Mouse (Mus musculus) heart, postnatal 0 days (tissue): ENCODE results near the gene Cwc15. TPM values are rescaled to one million over a fixed set of nuclear protein-coding genes. Genes with fewer than 3 reads are reported as not detected.
A peak's percentile ranks its signal among the peaks of the same experiment; 100 is the strongest.

Experiments
- ATAC-seq: fragments of 200-750 bp; cut with Nextera tagmentation; 2 replicates; pipeline ENCODE4 v1.8.0; 2017; ENCODE audit warnings: low read depth, moderate number of reproducible peaks, moderate library complexity; ENCODE audit not compliant: insufficient read depth
- DNase-seq: peaks from one replicate; pipeline ENCODE4 v3.0.0-alpha.2; 2016; ENCODE audit warnings: low spot score
- H3K27ac ChIP-seq: fragments of 300-500 bp; sonication (generic); 2 replicates; pipeline ENCODE4 v1.5.1; 2014; ENCODE audit warnings: low read depth, mild to moderate bottlenecking
- H3K27me3 ChIP-seq: fragments of 300-500 bp; sonication (generic); 2 replicates; pipeline ENCODE4 v1.6.1; 2014; ENCODE audit warnings: low read length, mixed read lengths; ENCODE audit not compliant: control insufficient read depth, insufficient read depth
- H3K36me3 ChIP-seq: fragments of 300-500 bp; sonication (generic); replicated peaks from 2 replicates; pipeline ENCODE4 v1.6.1; 2014; ENCODE audit warnings: low read length, mixed read lengths; ENCODE audit not compliant: control insufficient read depth, insufficient read depth
- H3K4me1 ChIP-seq: fragments of 300-500 bp; sonication (generic); 2 replicates; pipeline ENCODE4 v1.6.1; 2014; ENCODE audit warnings: antibody characterized with exemption; ENCODE audit not compliant: control insufficient read depth, insufficient read depth
- H3K4me2 ChIP-seq: fragments of 300-500 bp; sonication (generic); 2 replicates; pipeline ENCODE4 v1.6.1; 2014; ENCODE audit warnings: low read depth, mild to moderate bottlenecking, low read length, moderate library complexity
- H3K4me3 ChIP-seq: fragments of 300-500 bp; sonication (generic); 2 replicates; pipeline ENCODE4 v1.5.1; 2014; ENCODE audit warnings: low read depth, low read length
- H3K9ac ChIP-seq: fragments of 300-500 bp; sonication (generic); replicated peaks from 2 replicates; pipeline ENCODE4 v1.6.1; 2014; ENCODE audit warnings: low read depth, low read length, mixed read lengths
- H3K9me3 ChIP-seq: fragments of 300-500 bp; sonication (generic); replicated peaks from 2 replicates; pipeline ENCODE4 v1.6.1; 2016; ENCODE audit warnings: low read length; ENCODE audit not compliant: control insufficient read depth
- CTCF ChIP-seq: IDR thresholded peaks from 2 replicates; pipeline ENCODE4 v1.5.1; 2016; ENCODE audit warnings: antibody characterized with exemption, control low read depth, low read depth
- EP300 ChIP-seq: IDR thresholded peaks from 2 replicates; pipeline ENCODE4 v1.6.1; 2016; ENCODE audit warnings: antibody characterized with exemption, low read depth
- WGBS: fragments of 180-500 bp; shearing (Covaris S2); extraction: QIAGEN DNeasy Blood & Tissue Kit; methylation state at CpG from one replicate; pipeline ENCODE4 v1.1.7; 2014; 5-methylcytosine and 5-hydroxymethylcytosine counted together
- polyA plus RNA-seq: library from polyadenylated mRNA; unstranded; fragments of >200 nt; fragmentation: Nextera tagmentation; extraction: Ambion mirVana; gene quantifications from 2 replicates; pipeline ENCODE4 v1.2.1, GENCODE M21; 2015
- total RNA-seq: library from RNA; depleted of rRNA; stranded (reverse); fragments of >200 nt; gene quantifications from 2 replicates; pipeline ENCODE4 v1.2.3, GENCODE M21; 2014; ENCODE audit warnings: low replicate concordance

Cwc15 gene
- total and polyA plus RNA-seq, 2 experiments from 2014 or later: 26.3 to 127 TPM

GRCm38 (mm10) chr9:14498896-14499705 is 1.3 kb upstream of the Cwc15 start:
- no peak for TF ChIP-seq EP300
- no peak for TF ChIP-seq CTCF
- no peaks in the 10 kb centered on the region for H3K27me3 ChIP-seq
- WGBS: 70% methylated on average over 4 of the region's 4 CpGs
- H3K36me3 ChIP-seq: peaks cover 22% of the 10 kb centered on the region
- no peaks in the 10 kb centered on the region; the same call in 1 of the 2 replicates for H3K4me1 ChIP-seq
- no peak overlapping the region for H3K9ac ChIP-seq
- no peak overlapping the region; the same call in 1 of the 2 replicates for H3K4me3 ChIP-seq
- DNase-seq (no peak), ATAC-seq (no peak)
- no peak overlapping the region for H3K27ac ChIP-seq
- peak overlapping the region; percentile 80; the same call in 1 of the 2 replicates for H3K4me2 ChIP-seq
- no peaks in the 10 kb centered on the region for H3K9me3 ChIP-seq

GRCm38 (mm10) chr9:14500916-14501424 is 553 bp downstream of the Cwc15 start:
- H3K36me3 ChIP-seq: peaks cover 39% of the 10 kb centered on the region
- H3K4me2 ChIP-seq: peak overlapping the region; percentile 69
- TF ChIP-seq CTCF (no peak), EP300 (no peak)
- H3K4me3 ChIP-seq: peak overlapping the region; percentile 70
- H3K4me1 ChIP-seq: no peaks in the 10 kb centered on the region; the same call in 1 of the 2 replicates
- H3K9ac ChIP-seq: peak overlapping the region; percentile 69
- WGBS: 2% methylated on average over 10 of the region's 10 CpGs
- DNase-seq (no peak), ATAC-seq (no peak)
- H3K9me3 ChIP-seq: no peaks in the 10 kb centered on the region
- peak overlapping the region; percentile 65 for H3K27ac ChIP-seq
- no peaks in the 10 kb centered on the region for H3K27me3 ChIP-seq

- WGBS: 72% methylated on average over 9 of the region's 9 CpGs
- Histone ChIP-seq H3K36me3 (peaks cover 28% of the 10 kb centered on the region), H3K9ac (no peak overlapping the region)
These were observed 12.4 kb downstream of the Cwc15 start for GRCm38 (mm10) chr9:14512633-14513445.

GRCm38 (mm10) chr9:14517296-14517695 is 16.9 kb downstream of the Cwc15 start:
- H3K9me3 ChIP-seq: no peaks in the 10 kb centered on the region
- H3K4me3 ChIP-seq: no peak overlapping the region
- ATAC-seq (no peak), DNase-seq (no peak)
- no peak overlapping the region for H3K9ac ChIP-seq
- H3K27ac ChIP-seq: no peak overlapping the region
- H3K36me3 ChIP-seq: no peaks in the 10 kb centered on the region
- 50% methylated on average over 1 of the region's 1 CpGs for WGBS
- TF ChIP-seq EP300 (no peak), CTCF (no peak)
- H3K27me3 ChIP-seq: no peaks in the 10 kb centered on the region
- peaks cover 15% of the 10 kb centered on the region for H3K4me1 ChIP-seq
- H3K4me2 ChIP-seq: no peak overlapping the region

More at GRCm38 (mm10) chr9:14512633-14513445, 12.4 kb downstream of the Cwc15 start:
- Histone ChIP-seq H3K4me3 (no peak overlapping the region), H3K4me2 (no peak overlapping the region), H3K27ac (no peak overlapping the region), H3K27me3 (no peaks in the 10 kb centered on the region), H3K9me3 (no peaks in the 10 kb centered on the region), H3K4me1 (no peaks in the 10 kb centered on the region)
- TF ChIP-seq EP300 (no peak), CTCF (peak; percentile 78)
- ATAC-seq: 0 out of 2 replicates have a peak, but pooled peaks have one; percentile 20
- DNase-seq: peak; percentile 38

- H3K4me2 ChIP-seq: no peak overlapping the region
- H3K4me3 ChIP-seq: no peak overlapping the region
- H3K27ac ChIP-seq: no peak overlapping the region
- no peaks in the 10 kb centered on the region for H3K36me3 ChIP-seq
- no peaks in the 10 kb centered on the region for H3K9me3 ChIP-seq
- ATAC-seq (no peak), DNase-seq (no peak)
- 77% methylated on average over 3 of the region's 3 CpGs for WGBS
- H3K27me3 ChIP-seq: no peaks in the 10 kb centered on the region
- TF ChIP-seq CTCF (no peak), EP300 (no peak)
- H3K4me1 ChIP-seq: peaks cover 15% of the 10 kb centered on the region
- no peak overlapping the region for H3K9ac ChIP-seq
These were observed 17.7 kb downstream of the Cwc15 start for GRCm38 (mm10) chr9:14518105-14518504.
